Mouse (Mus musculus): ENCODE data around the gene Gm10337.

DNA sequence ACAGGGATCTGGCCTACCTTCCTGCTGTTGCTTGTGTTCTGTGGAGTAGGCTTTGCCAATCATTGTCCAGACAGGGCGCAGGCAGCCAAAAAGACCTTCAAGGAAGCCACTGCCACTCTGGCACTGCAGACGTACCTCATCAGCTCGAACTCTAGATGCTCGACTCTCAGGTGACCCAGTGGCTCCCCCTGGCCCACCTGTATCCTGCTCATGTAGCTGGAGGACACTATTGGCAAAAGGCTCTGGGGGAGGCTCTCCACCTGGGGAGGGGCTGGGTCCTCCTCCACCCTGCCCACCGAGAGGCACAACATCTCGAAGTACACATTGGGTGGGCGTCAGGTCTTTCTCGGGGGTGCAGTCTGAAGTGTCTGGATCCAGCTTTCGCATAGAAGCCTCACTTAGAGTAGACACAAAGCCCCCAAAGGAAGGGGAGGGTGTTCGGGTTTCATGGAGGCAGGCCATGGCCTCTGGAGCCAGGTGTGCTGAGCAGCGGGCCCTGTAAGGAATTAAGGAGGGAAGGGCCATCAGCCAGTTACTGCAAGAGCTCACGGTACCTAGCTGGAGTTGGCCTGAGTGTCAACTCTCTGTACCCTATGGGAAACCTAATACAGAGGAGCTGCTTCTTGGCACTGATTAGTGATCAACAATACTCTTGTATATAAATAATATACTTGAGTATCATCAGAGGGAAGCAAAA, 1.7 kb downstream of the Gm10337 start:
- no peak for TF ChIP-seq POLR2A (IDR thresholded peaks at IDR 0.05; ENCODE audit: control insufficient read depth, extremely low read depth, insufficient read depth, low read length, poor library complexity)
- TF ChIP-seq CTCF (IDR thresholded peaks at IDR 0.05; ENCODE audit: borderline replicate concordance, control insufficient read depth, extremely low read depth, insufficient read depth, low read length, poor library complexity): no peak
